Mouse (Mus musculus) embryo, embryonic 9.5 days (tissue): ENCODE measurements around the gene Rnf43.

ENCODE experiments used
- DNase-seq: peaks from one replicate; pipeline ENCODE4 v3.0.0-alpha.2; 2017; ENCODE audit errors: extremely low spot score

The Rnf43 gene

GRCm38 (mm10) chr11:87677756-87678155, 15.2 kb downstream of the Rnf43 start:
- DNase-seq: no peak

GRCm38 (mm10) chr11:87678545-87678944, 16.0 kb downstream of the Rnf43 start:
- DNase-seq: no peak

- DNase-seq: no peak
Measured at GRCm38 (mm10) chr11:87678976-87679375, 16.5 kb downstream of the Rnf43 start.

- no peak for DNase-seq
Measured at GRCm38 (mm10) chr11:87680786-87681185, 18.3 kb downstream of the Rnf43 start.

- DNase-seq: no peak
Measured at GRCm38 (mm10) chr11:87682096-87682495, 19.6 kb downstream of the Rnf43 start.

- DNase-seq: no peak
Measured at GRCm38 (mm10) chr11:87682838-87683571, 20.5 kb downstream of the Rnf43 start.

GRCm38 (mm10) chr11:87686407-87686806, 23.9 kb downstream of the Rnf43 start:
- DNase-seq: no peak

- DNase-seq: no peak
Measured at GRCm38 (mm10) chr11:87687246-87688225, 25.0 kb downstream of the Rnf43 start.

- DNase-seq: no peak
Measured at GRCm38 (mm10) chr11:87688478-87689203, 26.1 kb downstream of the Rnf43 start.

- DNase-seq: no peak
Measured at GRCm38 (mm10) chr11:87689402-87689808, 26.9 kb downstream of the Rnf43 start.

GRCm38 (mm10) chr11:87690054-87690740, 27.7 kb downstream of the Rnf43 start:
- DNase-seq: no peak

- no peak for DNase-seq
Measured at GRCm38 (mm10) chr11:87697131-87697682, 34.7 kb downstream of the Rnf43 start.

GRCm38 (mm10) chr11:87698126-87698525, 35.6 kb downstream of the Rnf43 start:
- DNase-seq: no peak

GRCm38 (mm10) chr11:87701108-87701507, 38.6 kb downstream of the Rnf43 start:
- DNase-seq: no peak

GRCm38 (mm10) chr11:87701877-87702620, 39.5 kb downstream of the Rnf43 start:
- no peak for DNase-seq

- DNase-seq: no peak
Measured at GRCm38 (mm10) chr11:87703654-87704053, 41.1 kb downstream of the Rnf43 start.

GRCm38 (mm10) chr11:87704289-87704688, 41.8 kb downstream of the Rnf43 start:
- DNase-seq: no peak

- DNase-seq: peak; percentile 38
Measured at GRCm38 (mm10) chr11:87707570-87707969, 45.0 kb downstream of the Rnf43 start.

- no peak for DNase-seq
Measured at GRCm38 (mm10) chr11:87708979-87709378, 46.5 kb downstream of the Rnf43 start.

GRCm38 (mm10) chr11:87709513-87710261, 47.2 kb downstream of the Rnf43 start:
- DNase-seq: peak; percentile 61
